Mouse (Mus musculus) G1E (cell line): ENCODE results near the gene Dusp10.

Source experiments
- CTCF ChIP-seq: IDR thresholded peaks from 2 replicates; pipeline ENCODE4 v1.5.1; 2012; ENCODE audit warnings: low read depth, low read length, inconsistent platforms, mixed read lengths
- GATA1 ChIP-seq: IDR thresholded peaks from 2 replicates; pipeline ENCODE4 v1.6.1; 2012; ENCODE audit warnings: borderline replicate concordance, low read length, inconsistent platforms, mixed read lengths
- GATA2 ChIP-seq: IDR thresholded peaks from 2 replicates; pipeline ENCODE4 v1.6.1; 2012; ENCODE audit warnings: low read depth, low read length, inconsistent platforms, borderline replicate concordance
- POLR2AphosphoS5 ChIP-seq: IDR thresholded peaks from 2 replicates; pipeline ENCODE4 v1.6.1; 2012; ENCODE audit warnings: low read depth, low read length, inconsistent platforms; ENCODE audit not compliant: insufficient replicate concordance
- TAL1 ChIP-seq: conservative IDR thresholded peaks from 2 replicates; pipeline ENCODE4 v1.6.1; 2012; ENCODE audit warnings: low read depth, low read length, inconsistent platforms, mixed read lengths

- TF ChIP-seq CTCF (no peak), GATA1 (no peak), POLR2AphosphoS5 (no peak), GATA2 (no peak), TAL1 (no peak)
Measured at GRCm38 (mm10) chr1:184002470-184002869, 10.6 kb upstream of the Dusp10 start.
